Mouse (Mus musculus) skeletal muscle tissue, adult 2 months (tissue): ENCODE data around the gene Ankrd44.
"Not testable (repeated sequence)": the region's sequence is repeated elsewhere in the genome, so short reads cannot be mapped to it uniquely, and the experiment has no call there.

Experiments used
- DNase-seq: peaks from one replicate; pipeline ENCODE4 v3.0.0-alpha.2; 2012; ENCODE audit warnings: low read depth, low spot score

The Ankrd44 gene

GRCm38 (mm10) chr1:54925971-54926771 lies at the start of gene Ankrd44:
Ankrd44 (minus strand) TSS chr1:54926387.
- DNase-seq: peak; percentile 65

DNA sequence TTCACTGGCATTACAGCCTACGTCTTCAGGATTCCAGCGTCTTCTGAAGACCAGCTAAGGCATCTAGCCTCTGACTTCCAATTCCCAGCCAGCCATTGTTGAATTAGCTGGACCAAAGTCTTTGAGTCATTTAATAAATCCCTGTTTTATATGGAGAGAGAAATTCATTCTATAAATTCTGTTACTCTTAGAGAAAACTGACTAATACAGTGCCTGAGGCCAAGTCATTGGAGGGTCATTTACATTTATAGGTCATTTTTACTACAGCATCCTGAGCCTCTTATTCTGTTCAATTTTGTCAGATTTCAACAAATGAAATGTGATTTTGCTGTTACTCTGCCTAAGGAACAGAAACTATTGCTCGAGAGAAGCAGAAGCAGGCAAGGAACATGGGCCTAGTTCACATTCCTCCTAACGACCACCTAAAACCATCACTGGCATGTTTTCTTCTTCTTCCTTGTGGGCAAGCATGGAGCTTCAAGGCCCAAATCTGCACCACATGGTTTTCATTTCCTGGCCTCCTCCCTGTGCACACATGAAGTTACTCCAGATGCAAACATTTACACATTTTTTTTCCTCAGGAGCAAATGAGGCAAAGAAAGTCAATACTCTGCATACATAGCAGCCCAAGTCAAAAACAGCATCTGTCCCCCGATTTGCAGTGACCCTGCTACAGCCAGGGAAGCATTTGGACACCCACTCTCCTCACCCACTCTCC lies 45.7 kb upstream of the Ankrd44 start:
- DNase-seq: no peak

GRCm38 (mm10) chr1:54966858-54967257 lies 40.7 kb upstream of the Ankrd44 start:
- no peak for DNase-seq

- no peak for DNase-seq
Observed at GRCm38 (mm10) chr1:54965159-54965995, 39.2 kb upstream of the Ankrd44 start.

DNA sequence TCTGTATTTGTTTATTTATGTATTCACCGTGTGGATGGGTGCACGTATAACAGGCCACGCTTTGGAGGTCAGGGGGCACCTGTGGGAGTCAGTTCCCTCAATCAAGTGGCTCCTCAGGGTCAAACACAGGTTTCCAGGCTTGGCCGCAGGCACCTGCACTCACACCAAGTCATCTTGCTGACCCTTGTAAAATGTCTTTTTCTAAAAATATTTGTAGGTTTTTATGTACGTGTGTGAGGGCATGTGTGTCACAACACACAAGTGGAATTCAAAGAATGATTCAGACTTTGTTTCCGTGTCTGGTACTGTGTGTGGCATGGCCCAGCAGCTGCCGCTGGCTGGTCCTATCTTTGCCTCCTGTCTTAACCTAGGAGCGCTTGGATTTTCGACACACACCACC lies 35.5 kb upstream of the Ankrd44 start:
- DNase-seq: no peak

- no peak for DNase-seq
Observed at GRCm38 (mm10) chr1:54960613-54961165, 34.5 kb upstream of the Ankrd44 start.

GRCm38 (mm10) chr1:54958525-54958924 lies 32.3 kb upstream of the Ankrd44 start:
- DNase-seq: no peak

DNA sequence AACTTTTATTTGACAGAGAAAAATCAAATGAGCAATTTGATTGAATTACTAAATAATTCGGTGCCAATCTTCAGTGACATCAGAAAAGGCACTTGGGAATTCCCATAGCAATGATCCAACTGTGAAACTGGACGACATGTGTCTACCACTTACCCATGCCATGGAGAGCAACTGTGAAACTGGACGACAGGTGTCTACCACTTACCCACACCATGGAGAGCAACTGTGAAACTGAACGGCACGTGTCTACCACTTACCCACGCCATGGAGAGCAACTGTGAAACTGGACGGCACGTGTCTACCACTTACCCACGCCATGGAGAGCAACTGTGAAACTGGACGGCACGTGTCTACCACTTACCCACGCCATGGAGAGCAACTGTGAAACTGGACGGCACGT lies 30.8 kb upstream of the Ankrd44 start:
- DNase-seq: not testable (repeated sequence)

DNA sequence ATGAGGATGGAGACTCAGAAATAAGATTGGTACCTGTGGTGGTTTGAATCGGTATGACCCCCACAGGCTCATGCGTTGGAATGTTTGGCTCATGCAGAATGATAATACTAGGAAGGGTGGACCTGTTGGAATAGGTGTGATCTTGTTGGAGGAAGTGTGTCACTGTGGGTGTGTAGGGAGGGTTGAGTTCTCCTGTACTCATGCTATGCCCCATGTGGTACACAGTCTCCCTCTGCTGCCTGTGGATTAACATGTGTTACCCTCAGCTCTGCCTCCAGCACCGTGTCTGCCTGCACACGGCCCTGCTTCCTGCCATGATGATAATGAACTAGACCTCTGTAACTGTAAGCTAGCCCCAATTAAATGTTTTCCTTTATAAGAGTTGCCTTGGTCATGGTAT lies 28.7 kb upstream of the Ankrd44 start:
- DNase-seq: no peak

DNA sequence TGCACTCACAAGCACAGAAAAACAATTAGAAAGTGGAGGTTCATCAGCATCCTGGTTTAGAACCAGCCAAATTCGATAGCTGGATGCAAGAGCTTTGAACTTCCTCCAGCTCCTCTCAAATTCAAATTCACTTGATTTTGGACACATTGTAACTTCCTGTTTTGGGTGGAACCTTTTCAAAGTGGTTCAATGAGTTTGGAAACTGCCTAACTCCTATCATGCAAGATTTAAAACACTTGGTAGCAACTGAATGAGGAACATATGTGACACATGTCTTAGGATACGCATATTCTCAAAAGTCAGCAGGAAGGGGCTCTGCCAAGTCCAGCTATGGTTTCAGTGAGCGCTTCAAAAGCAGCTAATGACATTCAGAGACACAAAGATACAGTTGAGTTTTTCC lies 18.5 kb upstream of the Ankrd44 start:
- DNase-seq: no peak

- no peak for DNase-seq
Observed at GRCm38 (mm10) chr1:54935466-54935865, 9.3 kb upstream of the Ankrd44 start.

DNA sequence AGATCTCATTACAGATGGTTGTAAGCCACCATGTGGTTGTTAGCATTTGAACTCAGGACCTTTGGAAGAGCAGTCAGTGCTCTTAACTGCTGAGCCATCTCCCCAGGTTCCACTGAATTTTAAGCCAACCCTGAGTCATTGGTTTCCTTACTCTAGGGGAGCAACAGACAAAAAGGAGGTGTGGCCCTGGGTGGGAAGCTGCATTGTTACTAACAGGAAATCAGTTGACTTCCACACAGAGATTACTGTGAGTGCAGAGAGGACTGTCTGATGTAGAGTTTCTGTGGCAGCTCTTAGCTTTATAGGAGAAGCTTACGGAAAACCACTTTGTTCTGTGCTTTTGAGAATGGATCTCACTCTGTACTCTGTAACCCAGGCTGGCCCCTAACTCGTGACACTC lies 8.7 kb upstream of the Ankrd44 start:
- no peak for DNase-seq

GRCm38 (mm10) chr1:54933646-54934045 lies 7.5 kb upstream of the Ankrd44 start:
- DNase-seq: no peak

- DNase-seq: no peak
Observed at GRCm38 (mm10) chr1:54932456-54933115, 6.4 kb upstream of the Ankrd44 start.

- no peak for DNase-seq
Observed at GRCm38 (mm10) chr1:54931231-54931630, 5.0 kb upstream of the Ankrd44 start.

GRCm38 (mm10) chr1:54930670-54931200 lies 4.5 kb upstream of the Ankrd44 start:
- no peak for DNase-seq

DNA sequence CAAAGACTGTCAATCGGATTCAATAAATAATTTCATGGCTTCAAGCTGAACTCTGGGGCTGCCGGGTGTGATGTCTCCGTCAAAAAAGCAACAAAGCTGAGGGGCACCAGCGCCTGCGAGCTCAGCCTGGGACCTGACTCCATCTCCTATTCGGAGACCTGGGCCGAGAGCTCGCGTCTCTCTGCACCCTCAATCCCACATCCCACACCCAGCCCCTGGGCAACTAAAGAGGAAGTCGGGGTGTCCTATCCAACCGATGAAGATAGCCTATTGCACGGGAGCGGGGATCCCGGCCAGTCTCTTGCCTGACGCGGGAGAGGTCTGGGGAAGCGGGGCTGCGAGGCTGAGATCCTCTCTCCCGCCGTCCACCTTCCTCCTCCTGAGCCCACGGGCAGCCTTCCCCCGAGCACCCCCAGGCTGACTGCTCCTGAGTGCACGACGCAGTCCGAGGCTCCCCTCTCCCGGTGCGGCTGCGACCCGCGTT lies 694 bp downstream of the Ankrd44 start:
- no peak for DNase-seq

- DNase-seq: no peak
Observed at GRCm38 (mm10) chr1:54924760-54925159, 1.4 kb downstream of the Ankrd44 start.

DNA sequence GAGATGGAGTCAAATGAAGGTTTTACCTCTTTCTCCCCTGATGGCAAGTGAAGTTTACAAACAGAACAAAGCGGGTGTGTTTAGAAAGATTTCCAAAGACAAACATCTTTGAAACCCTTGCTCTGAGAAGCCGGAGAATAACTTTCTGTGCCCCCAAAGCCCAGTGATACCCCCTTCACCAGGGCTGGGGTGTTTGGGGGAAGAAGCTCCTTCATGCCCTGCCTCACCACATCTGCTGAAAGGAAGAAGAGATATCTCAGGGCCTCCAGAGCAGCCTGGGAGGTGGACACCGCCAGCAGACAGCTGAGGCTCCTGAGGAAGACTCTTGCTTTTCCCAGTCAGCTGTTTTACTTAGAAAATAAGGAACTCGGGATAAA lies 1.9 kb downstream of the Ankrd44 start:
- no peak for DNase-seq

- no peak for DNase-seq
Observed at GRCm38 (mm10) chr1:54923366-54924308, 2.5 kb downstream of the Ankrd44 start.
